Mouse (Mus musculus): ENCODE results near the gene Scgb1b27.
"Not testable (repeated sequence)": the region's sequence is repeated elsewhere in the genome, so short reads cannot be mapped to it uniquely, and the experiment has no call there.

Scgb1b27 gene

GRCm38 (mm10) chr7:34021183-34021582 is at the start of gene Scgb1b27:
Scgb1b27 (plus strand) TSS chr7:34021483.
- not testable (repeated sequence) for DNase-seq (ENCODE audit: low spot score)

- peak; percentile 8 for DNase-seq (ENCODE audit: low spot score)
Measured at GRCm38 (mm10) chr7:33982281-33982680, 39.0 kb upstream of the Scgb1b27 start.

DNA sequence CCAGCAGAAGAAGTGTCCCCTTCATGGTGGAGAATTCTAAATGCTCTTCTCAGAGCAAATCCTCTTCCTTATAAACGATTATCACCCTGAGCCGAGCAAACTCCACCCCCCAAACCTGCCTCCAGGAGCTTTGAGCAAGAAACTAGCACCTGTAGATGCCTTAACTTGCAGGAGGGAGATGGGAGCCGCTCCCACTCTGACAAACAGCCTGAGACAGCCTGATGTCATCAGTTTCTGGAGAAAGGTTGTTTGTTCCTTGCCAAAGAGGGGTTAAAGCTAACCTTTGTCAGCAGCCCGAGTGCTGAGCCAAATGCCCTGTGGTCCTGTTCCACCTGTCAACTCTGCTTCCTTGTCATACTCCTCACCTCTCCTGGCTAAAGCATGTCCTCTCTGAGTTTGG is 7.4 kb upstream of the Scgb1b27 start, which contains the start of gene Scgb2b27:
Scgb2b27 (minus strand) TSS at position 101 of the 400 bp plus-strand sequence.
- DNase-seq (ENCODE audit: low spot score): no peak

GRCm38 (mm10) chr7:34025641-34026040 is 4.4 kb downstream of the Scgb1b27 start:
- no peak for DNase-seq (ENCODE audit: low spot score)

GRCm38 (mm10) chr7:34027202-34027601 is 5.9 kb downstream of the Scgb1b27 start:
- DNase-seq (ENCODE audit: low spot score): not testable (repeated sequence)

DNA sequence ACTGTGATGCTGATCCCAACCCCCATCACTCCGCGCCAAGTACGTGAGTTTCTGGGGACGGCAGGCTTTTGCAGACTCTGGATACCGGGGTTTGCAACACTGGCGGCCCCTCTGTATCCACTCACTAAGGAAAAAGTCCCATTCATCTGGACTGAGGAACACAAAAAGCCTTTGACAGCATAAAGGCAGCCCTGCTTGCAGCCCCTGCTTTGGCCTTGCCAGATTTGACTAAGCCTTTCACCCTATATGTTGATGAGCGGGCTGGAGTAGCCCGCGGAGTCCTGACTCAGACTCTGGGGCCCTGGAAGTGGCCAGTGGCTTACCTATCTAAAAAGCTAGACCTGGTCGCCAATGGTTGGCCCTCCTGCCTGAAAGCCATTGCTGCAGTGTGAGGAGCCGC is 8.7 kb downstream of the Scgb1b27 start:
- DNase-seq (ENCODE audit: low spot score): no peak

GRCm38 (mm10) chr7:34034579-34034978 is 13.3 kb downstream of the Scgb1b27 start:
- DNase-seq (ENCODE audit: low spot score): not testable (repeated sequence)

DNA sequence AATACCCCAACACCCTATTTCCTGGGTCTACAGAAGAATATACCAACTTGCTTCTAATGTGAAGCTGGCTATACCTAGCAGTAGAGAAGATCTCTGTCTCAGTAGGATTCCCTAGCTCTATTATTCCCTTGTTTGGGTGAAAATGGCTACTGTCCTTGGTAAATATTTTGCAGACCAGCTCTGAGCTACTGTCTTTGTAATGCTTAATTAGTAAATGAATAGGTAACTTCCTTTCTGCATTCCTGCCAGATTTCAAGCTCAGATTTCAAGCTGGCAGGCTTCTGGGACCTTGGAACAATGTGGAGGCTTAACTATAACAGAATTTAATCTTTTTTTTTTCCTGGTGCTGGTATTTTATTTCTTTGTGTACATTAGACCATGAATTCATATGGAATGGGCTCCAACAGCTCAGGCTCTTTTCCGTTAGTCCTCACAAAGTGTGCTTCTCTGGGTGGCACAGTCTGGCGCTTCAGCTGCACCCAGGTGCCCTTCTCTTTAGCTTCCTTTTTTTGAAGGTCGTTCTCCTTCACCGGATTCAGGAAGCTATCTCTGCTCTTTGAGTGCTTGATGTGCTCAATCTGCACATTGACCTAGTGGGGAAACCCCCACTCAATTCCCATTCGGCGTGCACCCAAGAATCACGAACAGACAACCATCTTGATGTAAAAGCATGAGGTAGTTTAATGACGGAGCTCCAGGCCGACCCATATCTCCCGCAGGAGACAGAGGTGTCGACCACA is 15.0 kb downstream of the Scgb1b27 start:
- DNase-seq (ENCODE audit: low spot score): not testable (repeated sequence)

GRCm38 (mm10) chr7:34068132-34068531 is 46.8 kb downstream of the Scgb1b27 start:
- DNase-seq (ENCODE audit: low spot score): not testable (repeated sequence)
